Mouse (Mus musculus): ENCODE results near the gene Olfr860. TPM values are rescaled to one million over a fixed set of nuclear protein-coding genes. Genes with fewer than 3 reads are reported as not detected.
"Not testable (repeated sequence)": the region's sequence is repeated elsewhere in the genome, so short reads cannot be mapped to it uniquely, and the experiment has no call there.

The Olfr860 gene
- polyA plus RNA-seq (2015; fragmentation: Nextera tagmentation; extraction: Ambion mirVana) = not detected in 2 replicates

DNA sequence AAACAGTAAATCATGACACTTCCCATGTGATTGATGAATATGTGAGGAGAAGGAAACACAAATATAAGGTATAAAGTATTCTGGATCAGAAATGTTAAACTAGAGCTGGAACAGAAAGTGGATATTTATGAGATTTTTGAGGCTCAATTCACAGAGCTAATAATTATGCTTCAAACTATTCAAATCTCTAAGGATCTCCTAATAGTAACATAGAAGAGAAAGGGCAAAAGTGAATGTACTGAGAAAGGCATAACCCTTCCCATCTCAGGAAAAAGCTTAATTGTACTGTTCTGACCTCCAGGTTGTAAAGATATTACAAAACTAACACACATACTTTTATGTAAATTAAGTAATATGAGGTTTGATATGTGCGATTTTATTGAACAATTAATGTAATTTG lies at the start of gene Olfr860:
Gene Olfr860, minus strand, starts transcription at position 101 of the 400 bp plus-strand sequence.
- no peak for ATAC-seq
- WGBS = 83% methylated on average over 1 of the region's 1 CpGs
- H3K4me3 ChIP-seq (replicated peaks) = no peak within 1 kb of the TSS
- H3K27ac ChIP-seq = no peak within 1 kb of the TSS
- no peaks in the 10 kb centered on the region for H3K36me3 ChIP-seq
- no peaks in the 10 kb centered on the region for H3K27me3 ChIP-seq (replicated peaks)
- no peak within 1 kb of the TSS for H3K4me2 ChIP-seq (replicated peaks)
- no peaks in the 10 kb centered on the region for H3K9me3 ChIP-seq
- no peak within 1 kb of the TSS for H3K9ac ChIP-seq
- H3K4me1 ChIP-seq (replicated peaks) = no peaks in the 10 kb centered on the region

DNA sequence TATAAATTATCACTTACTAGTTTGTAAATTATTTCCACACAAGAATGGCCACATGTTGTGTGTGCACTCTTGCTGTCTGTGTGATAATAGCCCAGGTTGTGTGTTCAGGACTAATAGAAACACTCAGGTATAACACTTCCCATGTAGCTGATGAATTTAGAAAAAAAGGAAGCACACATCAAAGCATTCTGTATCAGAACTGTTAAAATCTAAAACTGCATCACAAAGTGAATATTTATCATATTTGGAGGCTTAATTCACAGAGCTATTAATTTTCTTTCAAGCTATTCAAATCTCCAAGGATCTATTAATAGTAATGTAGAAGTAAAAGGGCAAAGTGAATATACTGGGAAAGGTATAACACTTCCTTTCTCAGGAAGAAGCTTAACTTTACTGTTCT lies 38.4 kb upstream of the Olfr860 start, which contains the start of gene Olfr862:
Gene Olfr862, minus strand, starts transcription at position 101 of the 400 bp plus-strand sequence.
- Histone ChIP-seq H3K9ac (no peak within 1 kb of the TSS), H3K36me3 (no peaks in the 10 kb centered on the region), H3K4me3 (replicated peaks) (no peak within 1 kb of the TSS), H3K27me3 (replicated peaks) (no peaks in the 10 kb centered on the region), H3K9me3 (no peaks in the 10 kb centered on the region), H3K27ac (no peak within 1 kb of the TSS), H3K4me2 (replicated peaks) (no peak within 1 kb of the TSS), H3K4me1 (replicated peaks) (no peaks in the 10 kb centered on the region)
- ATAC-seq = no peak

GRCm38 (mm10) chr9:19804606-19805005 lies 44.9 kb downstream of the Olfr860 start, which contains the start of gene Olfr859:
TSS of gene Olfr859 (plus strand) at chr9:19804906.
- H3K4me1 ChIP-seq (replicated peaks); H3K27ac ChIP-seq; H3K9me3 ChIP-seq; H3K27me3 ChIP-seq (replicated peaks); ATAC-seq; H3K36me3 ChIP-seq; H3K9ac ChIP-seq; H3K4me2 ChIP-seq (replicated peaks); H3K4me3 ChIP-seq (replicated peaks): not testable (repeated sequence)
- 74% methylated on average over 1 of the region's 1 CpGs for WGBS

DNA sequence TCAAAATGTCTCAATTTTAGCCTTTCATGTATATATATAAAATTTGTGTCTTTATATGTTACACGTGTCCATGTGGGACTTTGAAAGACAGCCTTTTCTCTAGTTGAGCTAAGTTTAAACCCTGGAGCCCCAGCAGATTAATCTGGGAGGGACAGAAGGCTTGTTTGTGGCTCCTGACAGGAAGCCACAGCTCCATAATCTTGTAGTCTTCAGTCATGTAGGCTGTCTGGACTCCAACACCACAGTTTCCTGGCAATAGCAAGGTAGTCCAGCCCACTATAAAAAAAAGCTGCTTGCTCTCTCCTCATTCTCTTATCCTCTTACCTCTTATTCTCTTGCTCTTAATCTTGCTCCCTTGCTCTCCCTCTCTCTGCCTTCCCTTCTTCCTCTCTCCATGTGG lies 46.5 kb downstream of the Olfr860 start:
- Histone ChIP-seq H3K4me1 (replicated peaks) (no peaks in the 10 kb centered on the region), H3K4me3 (replicated peaks) (no peak overlapping the region), H3K27me3 (replicated peaks) (no peaks in the 10 kb centered on the region), H3K27ac (no peak overlapping the region), H3K9ac (no peak overlapping the region), H3K36me3 (no peaks in the 10 kb centered on the region), H3K9me3 (no peaks in the 10 kb centered on the region), H3K4me2 (replicated peaks) (no peak overlapping the region)
- no peak for ATAC-seq
- 74% methylated on average over 1 of the region's 1 CpGs for WGBS

Other genes starting within 250 kb of the Olfr860 start
- 22.4 and 24.0 TPM in 2 replicates for gene Zfp317, start 227.6 kb downstream of the Olfr860 start, polyA plus RNA-seq (2015; fragmentation: Nextera tagmentation; extraction: Ambion mirVana)
- not detected in 2 replicates for gene Olfr857, start 140.3 kb downstream of the Olfr860 start, polyA plus RNA-seq (2015; fragmentation: Nextera tagmentation; extraction: Ambion mirVana)
- gene Olfr58, start 69.5 kb downstream of the Olfr860 start, polyA plus RNA-seq (2015; fragmentation: Nextera tagmentation; extraction: Ambion mirVana) = not detected in 2 replicates
- not detected in 2 replicates for gene Olfr859, start 44.8 kb downstream of the Olfr860 start, polyA plus RNA-seq (2015; fragmentation: Nextera tagmentation; extraction: Ambion mirVana)
- not detected in 2 replicates for gene Olfr862, start 38.3 kb upstream of the Olfr860 start, polyA plus RNA-seq (2015; fragmentation: Nextera tagmentation; extraction: Ambion mirVana)
- gene Olfr77, start 67.1 kb upstream of the Olfr860 start, polyA plus RNA-seq (2015; fragmentation: Nextera tagmentation; extraction: Ambion mirVana) = 0.28 and 0.31 TPM in 2 replicates
- not detected in 2 replicates for gene Olfr866, start 178.3 kb upstream of the Olfr860 start, polyA plus RNA-seq (2015; fragmentation: Nextera tagmentation; extraction: Ambion mirVana)
- not detected in 2 replicates for gene Olfr867, start 207.8 kb upstream of the Olfr860 start, polyA plus RNA-seq (2015; fragmentation: Nextera tagmentation; extraction: Ambion mirVana)
- gene Olfr868, start 248.9 kb upstream of the Olfr860 start, polyA plus RNA-seq (2015; fragmentation: Nextera tagmentation; extraction: Ambion mirVana) = not detected in 2 replicates

Data from intestine, embryonic 15.5 days (tissue).